Mouse (Mus musculus) heart, postnatal 0 days (tissue): ENCODE results near the gene Alk. TPM values are rescaled to one million over a fixed set of nuclear protein-coding genes. Genes with fewer than 3 reads are reported as not detected.

Experiments used
- ATAC-seq: fragments of 200-750 bp; cut with Nextera tagmentation; 2 replicates; pipeline ENCODE4 v1.8.0; 2017; ENCODE audit warnings: low read depth, moderate number of reproducible peaks, moderate library complexity; ENCODE audit not compliant: insufficient read depth
- DNase-seq: peaks from one replicate; pipeline ENCODE4 v3.0.0-alpha.2; 2016; ENCODE audit warnings: low spot score
- H3K27ac ChIP-seq: fragments of 300-500 bp; sonication (generic); 2 replicates; pipeline ENCODE4 v1.5.1; 2014; ENCODE audit warnings: low read depth, mild to moderate bottlenecking
- H3K27me3 ChIP-seq: fragments of 300-500 bp; sonication (generic); 2 replicates; pipeline ENCODE4 v1.6.1; 2014; ENCODE audit warnings: low read length, mixed read lengths; ENCODE audit not compliant: control insufficient read depth, insufficient read depth
- H3K36me3 ChIP-seq: fragments of 300-500 bp; sonication (generic); replicated peaks from 2 replicates; pipeline ENCODE4 v1.6.1; 2014; ENCODE audit warnings: low read length, mixed read lengths; ENCODE audit not compliant: control insufficient read depth, insufficient read depth
- H3K4me1 ChIP-seq: fragments of 300-500 bp; sonication (generic); 2 replicates; pipeline ENCODE4 v1.6.1; 2014; ENCODE audit warnings: antibody characterized with exemption; ENCODE audit not compliant: control insufficient read depth, insufficient read depth
- H3K4me2 ChIP-seq: fragments of 300-500 bp; sonication (generic); 2 replicates; pipeline ENCODE4 v1.6.1; 2014; ENCODE audit warnings: low read depth, mild to moderate bottlenecking, low read length, moderate library complexity
- H3K4me3 ChIP-seq: fragments of 300-500 bp; sonication (generic); 2 replicates; pipeline ENCODE4 v1.5.1; 2014; ENCODE audit warnings: low read depth, low read length
- H3K9ac ChIP-seq: fragments of 300-500 bp; sonication (generic); replicated peaks from 2 replicates; pipeline ENCODE4 v1.6.1; 2014; ENCODE audit warnings: low read depth, low read length, mixed read lengths
- H3K9me3 ChIP-seq: fragments of 300-500 bp; sonication (generic); replicated peaks from 2 replicates; pipeline ENCODE4 v1.6.1; 2016; ENCODE audit warnings: low read length; ENCODE audit not compliant: control insufficient read depth
- CTCF ChIP-seq: IDR thresholded peaks from 2 replicates; pipeline ENCODE4 v1.5.1; 2016; ENCODE audit warnings: antibody characterized with exemption, control low read depth, low read depth
- EP300 ChIP-seq: IDR thresholded peaks from 2 replicates; pipeline ENCODE4 v1.6.1; 2016; ENCODE audit warnings: antibody characterized with exemption, low read depth
- WGBS: fragments of 180-500 bp; shearing (Covaris S2); extraction: QIAGEN DNeasy Blood & Tissue Kit; methylation state at CpG from one replicate; pipeline ENCODE4 v1.1.7; 2014; 5-methylcytosine and 5-hydroxymethylcytosine counted together
- polyA plus RNA-seq: library from polyadenylated mRNA; unstranded; fragments of >200 nt; fragmentation: Nextera tagmentation; extraction: Ambion mirVana; gene quantifications from 2 replicates; pipeline ENCODE4 v1.2.1, GENCODE M21; 2015
- total RNA-seq: library from RNA; depleted of rRNA; stranded (reverse); fragments of >200 nt; gene quantifications from 2 replicates; pipeline ENCODE4 v1.2.3, GENCODE M21; 2014; ENCODE audit warnings: low replicate concordance

Gene Alk
- total and polyA plus RNA-seq, 2 experiments from 2014 or later, result 0.04 TPM; not detected in 1

DNA sequence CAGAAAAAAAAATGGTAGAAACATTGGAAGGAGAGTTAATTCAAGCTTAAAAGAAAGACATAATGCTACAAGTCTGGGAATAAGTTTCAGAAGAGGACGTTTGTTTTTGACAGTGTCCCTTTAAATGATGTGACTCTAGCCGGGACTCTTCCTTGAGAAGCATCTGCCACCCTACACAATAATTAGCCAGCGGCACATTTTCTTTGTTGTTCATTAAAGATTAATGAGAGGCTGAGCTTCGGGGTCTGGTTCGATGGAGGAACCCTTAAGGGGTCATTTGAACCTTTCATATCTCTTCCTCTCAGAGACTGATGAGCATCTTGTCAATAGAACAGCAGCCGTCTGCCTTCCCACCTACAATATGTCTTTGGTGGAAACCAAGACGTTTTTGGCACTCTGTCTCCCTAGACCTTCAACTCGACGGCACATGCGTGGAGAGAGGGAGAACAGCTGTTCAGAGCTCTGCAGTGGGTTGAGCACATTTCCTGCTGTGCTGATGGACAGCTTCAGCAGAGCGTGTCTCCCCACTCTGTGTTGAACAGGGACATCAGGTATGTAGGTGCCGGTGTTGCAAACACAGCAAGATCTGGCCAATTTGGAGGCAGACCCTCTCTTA is 528.0 kb downstream of the Alk start:
- DNase-seq (no peak), ATAC-seq (no peak)
- Histone ChIP-seq H3K4me1 (no peaks in the 10 kb centered on the region), H3K27me3 (no peaks in the 10 kb centered on the region), H3K4me3 (no peak overlapping the region), H3K27ac (no peak overlapping the region), H3K9ac (no peak overlapping the region), H3K9me3 (no peaks in the 10 kb centered on the region), H3K4me2 (no peak overlapping the region), H3K36me3 (no peaks in the 10 kb centered on the region)
- 26% methylated on average over 12 of the region's 12 CpGs for WGBS
- TF ChIP-seq CTCF, result no peak

DNA sequence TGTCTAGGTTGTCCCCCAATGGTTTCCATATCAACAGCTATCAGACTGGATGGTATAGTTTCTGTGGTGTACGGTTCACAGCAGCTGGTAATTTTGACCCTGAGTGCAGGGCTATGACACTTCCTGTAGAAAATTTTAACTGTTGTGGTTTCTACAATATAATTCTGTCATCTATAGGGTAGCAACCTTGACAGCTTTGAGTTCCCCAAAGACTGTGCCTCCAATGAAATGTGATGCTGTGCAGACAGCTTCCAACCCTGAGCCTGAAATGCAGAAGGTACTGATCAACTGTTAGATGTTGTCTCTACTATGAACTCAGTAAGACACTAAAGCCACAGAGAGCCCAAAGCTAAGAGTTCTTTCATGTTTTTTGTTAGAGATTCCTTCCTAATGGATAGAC is 532.6 kb downstream of the Alk start:
- DNase-seq (no peak), ATAC-seq (no peak)
- Histone ChIP-seq H3K4me3 (no peak overlapping the region), H3K27me3 (no peaks in the 10 kb centered on the region), H3K4me1 (no peaks in the 10 kb centered on the region), H3K9ac (no peak overlapping the region), H3K36me3 (no peaks in the 10 kb centered on the region), H3K4me2 (no peak overlapping the region), H3K27ac (no peak overlapping the region), H3K9me3 (no peaks in the 10 kb centered on the region)
- 53% methylated on average over 1 of the region's 1 CpGs for WGBS
- TF ChIP-seq EP300 (no peak), CTCF (no peak)

DNA sequence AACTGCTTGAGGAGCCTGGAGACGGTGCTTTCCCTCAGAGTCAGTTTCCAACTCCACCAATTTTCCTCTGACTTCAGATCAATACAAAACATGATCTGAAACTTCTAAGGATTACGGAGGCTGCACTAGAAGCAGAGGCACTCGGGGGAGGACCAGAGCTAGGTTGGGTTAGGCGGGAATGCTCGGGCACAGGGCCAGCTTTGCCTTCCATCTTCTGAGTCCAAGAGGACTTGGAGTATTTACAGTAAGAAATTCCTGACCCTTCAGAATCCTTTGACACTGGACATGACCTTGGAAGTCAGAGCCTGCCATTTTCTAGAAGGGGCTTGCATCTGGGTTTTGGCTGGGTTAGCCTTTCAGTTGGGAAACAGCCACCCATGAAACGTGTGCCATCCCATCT is 536.3 kb downstream of the Alk start:
- Histone ChIP-seq H3K9ac (no peak overlapping the region), H3K4me3 (no peak overlapping the region), H3K27ac (no peak overlapping the region), H3K27me3 (no peaks in the 10 kb centered on the region), H3K4me2 (no peak overlapping the region), H3K9me3 (no peaks in the 10 kb centered on the region), H3K36me3 (no peaks in the 10 kb centered on the region), H3K4me1 (no peaks in the 10 kb centered on the region)
- DNase-seq, result no peak
- 68% methylated on average over 6 of the region's 6 CpGs for WGBS
- TF ChIP-seq EP300, result no peak
- no peak for ATAC-seq

DNA sequence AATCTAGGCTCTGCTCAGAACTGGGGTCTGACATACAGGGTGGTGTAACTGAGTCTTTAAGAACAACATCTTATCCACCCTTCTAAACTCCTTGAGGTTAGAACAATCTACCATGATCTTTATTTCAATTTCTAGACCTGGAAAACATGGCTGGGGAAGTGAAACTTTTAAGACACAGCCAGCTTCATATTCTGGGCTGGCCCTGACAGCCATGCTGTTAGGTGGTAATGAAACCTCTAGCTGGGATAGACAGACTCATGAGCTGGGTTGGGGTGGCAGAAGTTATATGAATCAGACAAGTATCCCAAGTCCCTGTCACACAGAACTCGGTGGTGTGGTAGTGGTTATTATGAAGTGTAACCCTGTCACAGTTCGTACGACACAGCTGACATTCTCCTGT is 541.4 kb downstream of the Alk start:
- no peak overlapping the region for H3K27ac ChIP-seq
- H3K9me3 ChIP-seq, result no peaks in the 10 kb centered on the region
- H3K9ac ChIP-seq, result no peak overlapping the region
- no peak for ATAC-seq
- TF ChIP-seq CTCF (no peak), EP300 (no peak)
- 80% methylated on average over 3 of the region's 3 CpGs for WGBS
- H3K27me3 ChIP-seq, result no peaks in the 10 kb centered on the region
- H3K4me1 ChIP-seq, result no peaks in the 10 kb centered on the region
- no peak overlapping the region for H3K4me3 ChIP-seq
- DNase-seq, result no peak
- H3K36me3 ChIP-seq, result no peaks in the 10 kb centered on the region
- no peak overlapping the region for H3K4me2 ChIP-seq

DNA sequence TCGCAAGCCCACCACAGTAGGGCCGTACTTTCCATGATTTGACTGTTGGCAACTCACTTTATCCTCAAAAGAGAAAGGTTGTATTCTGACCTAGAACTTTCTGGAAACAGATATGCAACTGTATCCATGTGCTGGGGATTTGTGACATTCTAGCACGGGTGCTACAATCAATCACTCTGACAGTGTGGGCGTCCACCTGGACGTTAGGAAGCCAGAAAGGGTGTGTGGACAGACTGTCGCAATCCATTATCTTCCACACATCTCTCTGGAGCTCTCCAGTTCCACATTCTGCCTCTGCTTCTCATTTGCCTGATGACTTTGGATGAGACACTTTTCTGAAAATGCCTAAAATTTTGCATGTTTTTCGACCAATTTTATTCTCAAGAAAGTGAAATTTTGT is 545.1 kb downstream of the Alk start:
- Histone ChIP-seq H3K4me1 (no peaks in the 10 kb centered on the region), H3K4me3 (no peak overlapping the region), H3K4me2 (no peak overlapping the region), H3K36me3 (no peaks in the 10 kb centered on the region), H3K27me3 (no peaks in the 10 kb centered on the region), H3K9me3 (no peaks in the 10 kb centered on the region), H3K27ac (no peak overlapping the region), H3K9ac (no peak overlapping the region)
- no peak for TF ChIP-seq EP300
- no peak for TF ChIP-seq CTCF
- ATAC-seq, result no peak
- 68% methylated on average over 7 of the region's 7 CpGs for WGBS
- no peak for DNase-seq

DNA sequence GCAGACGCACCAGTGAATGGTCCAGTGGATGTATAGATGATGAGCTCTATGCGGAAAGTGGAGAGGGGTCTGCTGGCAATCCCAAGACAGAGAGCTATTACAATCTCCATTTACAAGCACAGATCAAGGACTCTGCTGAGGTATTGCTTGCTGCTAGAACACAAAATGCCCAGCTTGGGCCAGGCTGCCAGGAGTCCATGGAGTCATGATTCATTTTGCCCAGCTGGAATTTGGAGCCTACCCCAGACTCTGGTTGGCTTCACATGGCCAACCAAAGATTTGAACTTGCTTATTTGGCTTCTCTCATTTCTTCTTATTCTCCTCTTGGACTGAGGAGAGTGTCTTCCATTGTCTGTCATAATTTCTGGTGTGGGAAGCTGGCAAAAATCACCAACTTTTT is 558.8 kb downstream of the Alk start:
- ATAC-seq (no peak), DNase-seq (no peak)
- TF ChIP-seq EP300, result no peak
- no peak for TF ChIP-seq CTCF
- H3K27ac ChIP-seq, result no peak overlapping the region
- no peak overlapping the region for H3K9ac ChIP-seq
- H3K9me3 ChIP-seq, result no peaks in the 10 kb centered on the region
- no peaks in the 10 kb centered on the region for H3K27me3 ChIP-seq
- 0 out of 2 replicates have a peak, but pooled peaks cover 8% of the 10 kb centered on the region for H3K4me1 ChIP-seq
- no peak overlapping the region for H3K4me3 ChIP-seq
- no peaks in the 10 kb centered on the region for H3K36me3 ChIP-seq
- WGBS, result 86% methylated on average over 2 of the region's 2 CpGs
- no peak overlapping the region for H3K4me2 ChIP-seq
